Mouse (Mus musculus): ENCODE measurements around the gene Tbc1d2. TPM values are rescaled to one million over a fixed set of nuclear protein-coding genes. Genes with fewer than 3 reads are reported as not detected.
A peak's percentile ranks its signal among the peaks of the same experiment; 100 is the strongest.
"Not testable (repeated sequence)": the region's sequence is repeated elsewhere in the genome, so short reads cannot be mapped to it uniquely, and the experiment has no call there.

Tbc1d2 gene
- total and polyA plus RNA-seq, 2 experiments from 2014 or later: 0.52 to 1.9 TPM

DNA sequence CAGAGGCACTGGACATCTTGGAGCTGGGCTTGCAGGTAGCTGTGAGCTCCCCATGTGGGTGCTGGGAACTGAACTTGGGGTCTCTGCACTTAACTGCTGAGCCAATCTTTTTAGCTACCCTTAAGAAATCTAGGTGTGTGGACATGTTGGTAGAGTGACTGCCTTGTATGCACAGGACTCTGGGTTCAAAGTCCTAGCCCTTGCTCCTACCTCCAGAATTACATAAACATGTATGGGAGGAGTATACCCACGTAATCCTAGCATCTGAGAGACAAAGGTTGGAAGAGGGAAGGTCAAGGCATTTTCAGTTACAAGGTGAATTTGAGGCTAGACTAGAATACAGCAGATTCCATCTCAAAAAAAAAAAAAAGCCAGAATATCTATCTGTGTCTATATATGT lies 5.3 kb upstream of the Tbc1d2 start:
- Histone ChIP-seq H3K27ac (ENCODE audit: low read depth, low read length) (no peak overlapping the region), H3K9me3 (ENCODE audit: low read length) (no peaks in the 10 kb centered on the region), H3K36me3 (ENCODE audit: insufficient read depth, low read length) (no peaks in the 10 kb centered on the region), H3K4me3 (ENCODE audit: low read depth, low read length) (no peak overlapping the region), H3K9ac (replicated peaks; ENCODE audit: low read length, poor library complexity, severe bottlenecking) (no peak overlapping the region), H3K4me2 (ENCODE audit: low read depth, low read length, poor library complexity, severe bottlenecking) (no peak overlapping the region), H3K4me1 (ENCODE audit: insufficient read depth, low read length) (no peaks in the 10 kb centered on the region), H3K27me3 (ENCODE audit: insufficient read depth, low read length) (peaks cover 24% of the 10 kb centered on the region; the same call in 1 of the 2 replicates)
- ATAC-seq (ENCODE audit: low FRiP score): no peak
- 56% methylated on average over 1 of the region's 1 CpGs for WGBS
- TF ChIP-seq CTCF (IDR thresholded peaks at IDR 0.05): no peak
- no peak for DNase-seq (ENCODE audit: low spot score)

DNA sequence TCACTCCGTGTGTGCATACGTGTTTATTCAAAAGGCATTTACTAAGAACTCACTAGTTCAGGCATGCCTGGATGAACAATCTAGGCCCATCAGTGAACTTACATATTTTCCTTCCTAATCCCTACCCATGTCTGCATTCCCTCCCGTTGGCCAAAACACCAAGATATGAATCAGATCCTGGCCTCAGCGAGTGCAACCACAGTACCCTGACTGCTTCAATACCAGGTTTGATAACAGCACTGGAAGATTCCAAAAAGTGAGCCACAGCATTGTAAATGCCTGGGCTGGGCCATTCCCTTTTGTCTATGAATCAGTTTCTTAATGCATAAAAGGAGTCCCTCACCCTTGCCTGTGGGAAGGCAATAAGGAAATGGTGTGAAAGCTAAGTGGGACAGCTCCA lies 848 bp downstream of the Tbc1d2 start:
- Histone ChIP-seq H3K27me3 (ENCODE audit: insufficient read depth, low read length) (peaks cover 36% of the 10 kb centered on the region; the same call in 1 of the 2 replicates), H3K27ac (ENCODE audit: low read depth, low read length) (no peak overlapping the region), H3K4me2 (ENCODE audit: low read depth, low read length, poor library complexity, severe bottlenecking) (peak overlapping the region; percentile 95), H3K4me1 (ENCODE audit: insufficient read depth, low read length) (no peaks in the 10 kb centered on the region), H3K4me3 (ENCODE audit: low read depth, low read length) (peak overlapping the region; percentile 73), H3K9me3 (ENCODE audit: low read length) (no peaks in the 10 kb centered on the region), H3K9ac (replicated peaks; ENCODE audit: low read length, poor library complexity, severe bottlenecking) (no peak overlapping the region), H3K36me3 (ENCODE audit: insufficient read depth, low read length) (no peaks in the 10 kb centered on the region)
- TF ChIP-seq CTCF (IDR thresholded peaks at IDR 0.05): no peak
- WGBS: 62% methylated on average over 4 of the region's 4 CpGs
- ATAC-seq (ENCODE audit: low FRiP score): no peak
- no peak for DNase-seq (ENCODE audit: low spot score)

DNA sequence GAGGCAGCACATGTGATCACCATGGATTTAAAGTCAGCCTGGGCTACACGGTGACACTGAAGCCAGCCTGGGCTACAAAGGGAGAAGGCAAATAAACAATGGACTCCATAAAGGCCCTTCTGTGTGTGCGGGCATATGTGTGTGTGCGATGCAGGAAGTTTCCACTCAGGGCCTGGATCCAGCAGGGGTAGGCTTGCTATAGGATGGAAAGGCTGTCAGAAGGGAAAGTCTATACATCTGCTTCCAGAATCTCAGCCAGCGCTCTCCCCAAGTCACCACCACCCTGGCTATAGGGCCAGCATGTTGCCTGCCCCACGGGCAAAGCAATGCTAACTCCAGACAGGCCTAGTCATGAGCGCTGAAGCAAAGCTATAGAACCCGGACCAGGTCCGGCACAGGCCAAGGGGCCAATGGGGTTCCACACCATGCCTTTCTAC lies 6.3 kb downstream of the Tbc1d2 start:
- no peak overlapping the region for H3K27ac ChIP-seq (ENCODE audit: low read depth, low read length)
- no peaks in the 10 kb centered on the region for H3K9me3 ChIP-seq (ENCODE audit: low read length)
- H3K4me1 ChIP-seq (ENCODE audit: insufficient read depth, low read length): no peaks in the 10 kb centered on the region
- WGBS: 87% methylated on average over 8 of the region's 8 CpGs
- ATAC-seq (ENCODE audit: low FRiP score) (no peak), DNase-seq (ENCODE audit: low spot score) (no peak)
- H3K27me3 ChIP-seq (ENCODE audit: insufficient read depth, low read length): peaks cover 11% of the 10 kb centered on the region
- no peak overlapping the region for H3K4me2 ChIP-seq (ENCODE audit: low read depth, low read length, poor library complexity, severe bottlenecking)
- H3K36me3 ChIP-seq (ENCODE audit: insufficient read depth, low read length): no peaks in the 10 kb centered on the region
- no peak overlapping the region for H3K9ac ChIP-seq (replicated peaks; ENCODE audit: low read length, poor library complexity, severe bottlenecking)
- no peak overlapping the region for H3K4me3 ChIP-seq (ENCODE audit: low read depth, low read length)
- no peak for TF ChIP-seq CTCF (IDR thresholded peaks at IDR 0.05)

DNA sequence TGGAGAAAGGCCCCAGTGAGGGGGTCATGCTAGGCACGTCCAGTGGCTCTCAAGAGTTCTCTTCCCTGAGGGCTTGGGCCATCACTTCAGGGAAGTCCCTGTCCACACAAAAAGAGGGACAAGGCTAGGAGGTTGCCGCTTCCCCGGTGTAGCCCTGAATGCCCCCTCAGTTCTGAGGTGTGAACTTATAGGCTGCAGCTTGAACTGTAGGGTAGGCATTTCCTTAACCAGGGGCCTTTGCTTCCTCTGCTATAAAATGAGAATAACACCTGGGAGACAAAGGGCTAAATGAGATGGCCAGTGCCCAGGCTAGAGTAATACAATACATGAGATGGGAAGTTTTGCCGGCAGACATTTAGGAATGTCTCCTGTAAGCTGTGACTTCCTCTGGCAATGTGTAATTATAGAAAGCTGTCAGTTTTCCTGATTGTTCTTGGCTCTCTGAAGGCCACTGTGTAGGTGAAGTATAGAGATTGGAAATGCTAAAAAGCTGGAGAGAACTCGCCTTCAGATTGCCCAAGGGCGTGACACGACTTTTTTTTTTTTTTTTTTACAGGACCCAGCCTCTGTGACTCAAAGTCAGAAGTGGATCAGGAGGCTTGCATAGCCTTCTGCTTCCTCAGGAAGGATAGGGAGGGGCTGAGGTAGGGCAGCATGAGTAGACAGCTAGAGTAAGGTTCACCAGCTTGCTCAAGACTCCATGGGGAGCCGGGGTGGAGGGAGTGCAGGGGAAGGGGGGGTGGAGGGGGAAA lies 6.9 kb downstream of the Tbc1d2 start:
- Histone ChIP-seq H3K4me3 (ENCODE audit: low read depth, low read length) (no peak overlapping the region), H3K4me1 (ENCODE audit: insufficient read depth, low read length) (no peaks in the 10 kb centered on the region), H3K27me3 (ENCODE audit: insufficient read depth, low read length) (peaks cover 7% of the 10 kb centered on the region), H3K27ac (ENCODE audit: low read depth, low read length) (no peak overlapping the region), H3K36me3 (ENCODE audit: insufficient read depth, low read length) (no peaks in the 10 kb centered on the region), H3K9ac (replicated peaks; ENCODE audit: low read length, poor library complexity, severe bottlenecking) (no peak overlapping the region), H3K9me3 (ENCODE audit: low read length) (no peaks in the 10 kb centered on the region), H3K4me2 (ENCODE audit: low read depth, low read length, poor library complexity, severe bottlenecking) (no peak overlapping the region)
- no peak for TF ChIP-seq CTCF (IDR thresholded peaks at IDR 0.05)
- WGBS: 77% methylated on average over 8 of the region's 8 CpGs
- DNase-seq (ENCODE audit: low spot score) (no peak), ATAC-seq (ENCODE audit: low FRiP score) (no peak)

DNA sequence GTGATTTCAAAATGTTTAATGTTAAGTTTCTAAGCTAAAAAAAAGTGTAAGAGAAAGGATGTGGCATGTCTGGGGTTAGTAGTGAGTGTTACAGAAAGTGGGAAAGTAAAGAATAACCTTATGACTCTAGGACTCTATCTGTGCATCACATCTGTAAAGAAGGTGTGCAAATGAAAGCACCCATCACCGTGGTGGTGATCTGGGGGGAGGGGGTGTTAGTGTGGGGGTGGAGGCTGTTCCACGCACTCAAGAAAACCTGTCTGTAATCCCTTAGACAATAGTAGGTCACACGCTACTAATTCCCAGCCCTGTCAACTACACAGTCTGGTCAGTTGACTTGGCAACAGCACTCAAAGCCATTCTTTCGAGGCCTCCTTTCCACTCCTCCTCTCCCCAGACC lies 8.7 kb downstream of the Tbc1d2 start:
- H3K4me3 ChIP-seq (ENCODE audit: low read depth, low read length): no peak overlapping the region
- H3K4me1 ChIP-seq (ENCODE audit: insufficient read depth, low read length): no peaks in the 10 kb centered on the region
- 18% methylated on average over 4 of the region's 4 CpGs for WGBS
- DNase-seq (ENCODE audit: low spot score) (no peak), ATAC-seq (ENCODE audit: low FRiP score) (no peak)
- no peak overlapping the region for H3K9ac ChIP-seq (replicated peaks; ENCODE audit: low read length, poor library complexity, severe bottlenecking)
- no peak overlapping the region for H3K27ac ChIP-seq (ENCODE audit: low read depth, low read length)
- no peaks in the 10 kb centered on the region; the same call in 1 of the 2 replicates for H3K27me3 ChIP-seq (ENCODE audit: insufficient read depth, low read length)
- H3K9me3 ChIP-seq (ENCODE audit: low read length): no peaks in the 10 kb centered on the region
- no peaks in the 10 kb centered on the region for H3K36me3 ChIP-seq (ENCODE audit: insufficient read depth, low read length)
- H3K4me2 ChIP-seq (ENCODE audit: low read depth, low read length, poor library complexity, severe bottlenecking): no peak overlapping the region
- TF ChIP-seq CTCF (IDR thresholded peaks at IDR 0.05): no peak

DNA sequence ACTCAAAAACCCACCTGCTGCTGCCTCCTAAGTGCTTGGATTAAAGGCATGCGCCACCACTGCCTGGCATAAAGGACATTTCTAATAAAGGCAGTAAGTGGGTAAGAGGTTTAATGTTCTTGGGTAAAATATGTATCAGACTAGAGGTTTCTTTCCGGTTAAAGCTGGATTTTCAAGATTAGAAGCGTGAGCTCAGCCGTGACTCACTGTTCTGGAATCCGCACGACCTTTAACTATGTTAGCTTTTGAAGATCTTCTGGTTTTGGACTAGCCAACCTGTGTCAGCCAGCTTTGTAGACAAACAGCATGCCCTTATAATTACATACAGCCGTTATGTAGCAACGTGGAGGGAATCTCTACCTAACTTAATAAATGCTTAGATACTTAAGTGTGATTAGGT lies 10.1 kb downstream of the Tbc1d2 start:
- 80% methylated on average over 8 of the region's 8 CpGs for WGBS
- Histone ChIP-seq H3K9me3 (ENCODE audit: low read length) (no peaks in the 10 kb centered on the region), H3K4me1 (ENCODE audit: insufficient read depth, low read length) (no peaks in the 10 kb centered on the region), H3K27me3 (ENCODE audit: insufficient read depth, low read length) (no peaks in the 10 kb centered on the region; the same call in 1 of the 2 replicates), H3K36me3 (ENCODE audit: insufficient read depth, low read length) (no peaks in the 10 kb centered on the region), H3K4me3 (ENCODE audit: low read depth, low read length) (no peak overlapping the region), H3K9ac (replicated peaks; ENCODE audit: low read length, poor library complexity, severe bottlenecking) (no peak overlapping the region), H3K4me2 (ENCODE audit: low read depth, low read length, poor library complexity, severe bottlenecking) (no peak overlapping the region), H3K27ac (ENCODE audit: low read depth, low read length) (no peak overlapping the region)
- DNase-seq (ENCODE audit: low spot score) (no peak), ATAC-seq (ENCODE audit: low FRiP score) (no peak)
- no peak for TF ChIP-seq CTCF (IDR thresholded peaks at IDR 0.05)

DNA sequence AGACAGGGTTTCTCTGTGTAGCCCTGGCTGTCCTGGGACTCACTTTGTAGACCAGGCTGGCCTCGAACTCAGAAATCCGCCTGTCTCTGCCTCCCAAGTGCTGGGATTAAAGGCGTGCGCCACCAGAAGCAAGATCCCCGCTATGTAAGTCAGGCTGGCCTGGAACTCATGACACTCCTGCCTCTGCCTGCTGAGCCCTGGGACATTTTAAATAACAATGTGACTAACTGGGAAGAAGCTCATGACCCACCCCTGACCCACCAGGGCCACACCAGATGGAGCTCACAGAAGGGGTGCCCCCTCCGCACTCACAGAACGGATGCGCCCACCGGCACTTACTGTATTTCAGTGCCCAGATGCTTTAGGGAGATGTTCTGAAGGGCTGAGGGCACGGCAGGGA lies 12.8 kb downstream of the Tbc1d2 start:
- not testable (repeated sequence) for H3K4me1 ChIP-seq (ENCODE audit: insufficient read depth, low read length); H3K9ac ChIP-seq (replicated peaks; ENCODE audit: low read length, poor library complexity, severe bottlenecking); H3K9me3 ChIP-seq (ENCODE audit: low read length); ATAC-seq (ENCODE audit: low FRiP score); DNase-seq (ENCODE audit: low spot score); H3K4me3 ChIP-seq (ENCODE audit: low read depth, low read length); H3K36me3 ChIP-seq (ENCODE audit: insufficient read depth, low read length); H3K27ac ChIP-seq (ENCODE audit: low read depth, low read length); H3K27me3 ChIP-seq (ENCODE audit: insufficient read depth, low read length); H3K4me2 ChIP-seq (ENCODE audit: low read depth, low read length, poor library complexity, severe bottlenecking)
- WGBS: 90% methylated on average over 10 of the region's 10 CpGs

Data from midbrain, postnatal 0 days (tissue).